In genomic region chr9:61622933-61623332, GRCm38 (mm10) we compare ENCODE assay signal across 13 mouse cellular contexts.
A peak's percentile ranks its signal among the peaks of the same experiment; 100 is the strongest.
DNase-seq lines count a peak whose midpoint lies in the region; ATAC-seq lines count a peak whose summit lies in the region.
"Had no signal": no experiment of that assay in that cellular context is flagged by ENCODE, and none has a peak within 500 bp of the region (broad histone marks: within the 10 kb centered on the region; RNA-seq: fewer than 3 reads in every experiment).

No protein-coding gene starts in this region.

- WGBS in forebrain, embryonic 11.5 days, result 8% methylated on average over 7 of the region's 7 CpGs
- WGBS in hindbrain, embryonic 13.5 days, result 9% methylated on average over 7 of the region's 7 CpGs
- 11% methylated on average over 7 of the region's 7 CpGs for WGBS in midbrain, embryonic 15.5 days

- no peak overlapping the region for H3K9ac ChIP-seq in forebrain, embryonic 11.5 days (ENCODE audit: low read length)
- no peak overlapping the region for H3K9ac ChIP-seq in hindbrain, embryonic 13.5 days
- no peak overlapping the region for H3K9ac ChIP-seq in midbrain, embryonic 15.5 days
- H3K9ac ChIP-seq: kidney, embryonic 15.5 days; limb, embryonic 15.5 days had no signal

- no peaks in the 10 kb centered on the region for H3K9me3 ChIP-seq in forebrain, embryonic 11.5 days (ENCODE audit: control insufficient read depth, low read length)
- no peaks in the 10 kb centered on the region for H3K9me3 ChIP-seq in hindbrain, embryonic 13.5 days
- H3K9me3 ChIP-seq in midbrain, embryonic 15.5 days, result no peaks in the 10 kb centered on the region
- H3K9me3 ChIP-seq: kidney, embryonic 15.5 days; limb, embryonic 15.5 days had no signal

- no peak overlapping the region for H3K27ac ChIP-seq in forebrain, embryonic 11.5 days (ENCODE audit: low read depth, low read length)
- no peak overlapping the region for H3K27ac ChIP-seq in hindbrain, embryonic 13.5 days
- no peak overlapping the region for H3K27ac ChIP-seq in midbrain, embryonic 15.5 days
- H3K27ac ChIP-seq: kidney, embryonic 15.5 days; limb, embryonic 15.5 days had no signal

- no peak overlapping the region for H3K4me2 ChIP-seq in forebrain, embryonic 11.5 days (ENCODE audit: low read depth, low read length, severe bottlenecking)
- H3K4me2 ChIP-seq in hindbrain, embryonic 13.5 days, result no peak overlapping the region
- H3K4me2 ChIP-seq in midbrain, embryonic 15.5 days, result no peak overlapping the region
- H3K4me2 ChIP-seq: kidney, embryonic 15.5 days; limb, embryonic 15.5 days had no signal

- H3K27me3 ChIP-seq in forebrain, embryonic 11.5 days (ENCODE audit: control insufficient read depth, insufficient read depth, low read length), result peaks cover 2% of the 10 kb centered on the region; the same call in 1 of the 2 replicates
- H3K27me3 ChIP-seq in hindbrain, embryonic 13.5 days, result peaks cover 56% of the 10 kb centered on the region
- no peaks in the 10 kb centered on the region; the same call in 1 of the 2 replicates for H3K27me3 ChIP-seq in midbrain, embryonic 15.5 days (replicated peaks)
- H3K27me3 ChIP-seq: limb, embryonic 15.5 days had no signal

- peaks cover 10% of the 10 kb centered on the region for H3K4me1 ChIP-seq in forebrain, embryonic 11.5 days (replicated peaks; ENCODE audit: control insufficient read depth, insufficient read depth, low read length)
- peaks cover 53% of the 10 kb centered on the region for H3K4me1 ChIP-seq in hindbrain, embryonic 13.5 days (replicated peaks)
- H3K4me1 ChIP-seq in midbrain, embryonic 15.5 days, result peaks cover 36% of the 10 kb centered on the region

- no peak overlapping the region for H3K4me3 ChIP-seq in forebrain, embryonic 11.5 days (ENCODE audit: low read depth, low read length)
- no peak overlapping the region for H3K4me3 ChIP-seq in hindbrain, embryonic 13.5 days
- no peak overlapping the region for H3K4me3 ChIP-seq in midbrain, embryonic 15.5 days
- H3K4me3 ChIP-seq: kidney, embryonic 15.5 days; limb, embryonic 15.5 days had no signal

- H3K36me3 ChIP-seq in forebrain, embryonic 11.5 days (ENCODE audit: control insufficient read depth, insufficient read depth, low read length), result no peaks in the 10 kb centered on the region
- H3K36me3 ChIP-seq in hindbrain, embryonic 13.5 days, result no peaks in the 10 kb centered on the region
- no peaks in the 10 kb centered on the region for H3K36me3 ChIP-seq in midbrain, embryonic 15.5 days (replicated peaks)
- H3K36me3 ChIP-seq: kidney, embryonic 15.5 days; limb, embryonic 15.5 days had no signal

- DNase-seq in R1 (ENCODE audit: low read depth, low spot score), result peak; percentile 54
- peak; percentile 81 for DNase-seq in forebrain, embryonic 11.5 days (ENCODE audit: low spot score)
- DNase-seq in heart, adult 9 months (ENCODE audit: low spot score in 2 of 2), result no peak
- DNase-seq in spleen, adult 18-20 months, result no peak
- no peak for DNase-seq in layer of hippocampus, adult 18-20 months (ENCODE audit: low spot score in 2 of 2)
- DNase-seq in urinary bladder, postnatal 25 days (ENCODE audit: low spot score), result no peak
- DNase-seq: cerebellum, adult 9-10 months; gastrocnemius, postnatal 36 days; lung, adult 2 months had no signal

- peak; percentile 80 for ATAC-seq in forebrain, embryonic 11.5 days (replicated peaks; ENCODE audit: low FRiP score)
- peak; percentile 79 for ATAC-seq in hindbrain, embryonic 13.5 days (ENCODE audit: low FRiP score)
- peak; percentile 49; the same call in 1 of the 2 replicates for ATAC-seq in midbrain, embryonic 15.5 days (replicated peaks)

Comparison
In these comparisons a context has a peak if more than half of its experiments do, and no peak if none do; other contexts are left out.
1. DNase-seq: peak in R1 (single experiment) and forebrain, embryonic 11.5 days (single experiment); none in heart, adult 9 months (0 of 2), spleen, adult 18-20 months (0 of 2), layer of hippocampus, adult 18-20 months (0 of 2) and urinary bladder, postnatal 25 days (single experiment).
2. Peak in every context shown above with its lines, with median percentiles within 50 percentile points of each other: ATAC-seq.